Mouse (Mus musculus) kidney, adult 2 months (tissue): ENCODE measurements around the gene Zfp93.

ENCODE experiments used
- CTCF ChIP-seq: fragments of 200-500 bp; conservative IDR thresholded peaks from 2 replicates; pipeline ENCODE4 v1.5.1; 2011; ENCODE audit warnings: low read depth, mild to moderate bottlenecking, control low read depth, low read length, moderate library complexity, mixed read lengths; ENCODE audit not compliant: insufficient read depth, insufficient read length
- POLR2A ChIP-seq: fragments of 200-500 bp; IDR thresholded peaks from one replicate; pipeline ENCODE4 v1.6.1; 2011; ENCODE audit warnings: low read depth, low read length, control low read depth

DNA sequence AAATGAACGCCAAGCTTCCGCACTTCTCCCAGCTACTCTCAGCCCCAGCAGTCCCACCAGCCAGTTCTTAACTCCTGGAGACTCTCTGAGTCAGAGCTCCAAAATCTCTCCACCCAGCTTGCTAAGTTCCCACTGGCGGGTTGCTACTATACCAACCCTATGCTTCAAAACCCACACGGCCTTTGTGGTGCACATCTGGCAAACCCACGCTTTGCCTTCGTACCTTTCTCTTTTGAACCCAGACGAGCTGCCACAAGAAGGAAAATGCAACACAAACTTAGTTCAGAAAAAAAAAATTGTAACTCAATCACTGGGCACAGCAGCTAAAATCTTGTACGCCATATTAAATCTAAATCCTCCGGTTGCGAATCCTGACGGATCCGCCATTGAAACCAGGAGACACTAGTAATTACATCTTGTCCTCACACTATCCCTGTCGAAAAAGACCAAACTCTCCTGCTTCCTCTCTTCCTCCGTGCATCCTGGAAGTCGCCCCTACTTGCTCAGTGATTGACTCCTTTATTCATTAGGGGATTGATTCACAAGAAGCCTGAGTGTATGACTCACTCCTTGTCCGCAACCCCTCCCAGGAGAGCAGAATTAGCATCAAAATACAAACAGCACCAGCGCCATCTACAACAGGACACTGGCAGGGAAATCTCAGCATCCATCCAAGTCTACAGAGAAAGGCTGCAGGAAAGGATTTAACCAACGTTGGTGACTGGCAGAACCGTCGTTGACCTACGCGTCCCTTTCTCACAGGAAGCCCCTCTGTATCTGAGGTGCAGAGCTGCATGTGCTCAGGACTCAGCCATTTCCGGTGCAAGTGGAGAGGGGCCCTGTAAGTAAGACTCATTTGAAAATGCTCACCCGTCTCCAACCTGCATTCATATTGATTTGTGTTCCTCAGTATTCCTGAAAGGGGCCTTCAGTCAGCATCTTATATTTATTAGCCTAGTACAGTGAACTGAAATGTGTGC is 1.8 kb upstream of the Zfp93 start:
- TF ChIP-seq CTCF (no peak), POLR2A (no peak)
